Mouse (Mus musculus): ENCODE results near the gene Rab1b. TPM values are rescaled to one million over a fixed set of nuclear protein-coding genes. Genes with fewer than 3 reads are reported as not detected.
"Not testable (repeated sequence)": the region's sequence is repeated elsewhere in the genome, so short reads cannot be mapped to it uniquely, and the experiment has no call there.

Gene Rab1b
- 220 TPM in 2 replicates for polyA plus RNA-seq (2015; fragmentation: Nextera tagmentation; extraction: Ambion mirVana)

DNA sequence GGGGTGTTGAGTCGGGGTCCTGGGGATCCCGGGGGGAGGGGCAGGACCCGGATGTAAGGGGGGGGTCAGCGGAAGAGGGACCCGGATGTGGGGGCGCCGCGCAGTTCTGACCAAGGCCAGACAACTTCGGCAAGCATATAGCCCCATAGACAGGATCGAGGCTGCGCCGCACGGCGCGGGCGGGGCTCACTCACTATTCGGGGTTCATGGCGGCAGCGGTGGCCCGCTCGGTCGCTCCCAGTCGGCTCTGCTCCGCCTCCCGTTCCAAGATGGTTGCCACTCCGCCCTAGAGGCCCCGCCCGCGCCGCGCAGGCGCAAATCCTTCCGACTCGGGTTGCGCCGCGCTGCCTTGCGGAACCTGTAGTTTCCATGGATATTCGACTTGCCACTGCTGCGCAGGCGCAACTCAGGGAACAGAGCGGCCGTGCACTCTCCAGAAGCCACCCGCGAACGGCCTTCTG, at the start of gene Rab1b:
Rab1b (minus strand) TSS at position 342 of the 461 bp plus-strand sequence.
- Histone ChIP-seq H3K4me2 (peak within 1 kb of the TSS; percentile 97), H3K27ac (replicated peaks) (peak within 1 kb of the TSS; percentile 94), H3K4me3 (peak within 1 kb of the TSS; percentile 88), H3K9ac (peak within 1 kb of the TSS; percentile 95), H3K4me1 (peaks cover 25% of the 10 kb centered on the region), H3K9me3 (no peaks in the 10 kb centered on the region), H3K36me3 (peaks cover 67% of the 10 kb centered on the region), H3K27me3 (replicated peaks) (no peaks in the 10 kb centered on the region)
- under 1% methylated on average over 46 of the region's 46 CpGs for WGBS
- peak; percentile 83 for ATAC-seq (ENCODE audit: extremely low read depth, insufficient number of reproducible peaks, low FRiP score, low TSS enrichment)

DNA sequence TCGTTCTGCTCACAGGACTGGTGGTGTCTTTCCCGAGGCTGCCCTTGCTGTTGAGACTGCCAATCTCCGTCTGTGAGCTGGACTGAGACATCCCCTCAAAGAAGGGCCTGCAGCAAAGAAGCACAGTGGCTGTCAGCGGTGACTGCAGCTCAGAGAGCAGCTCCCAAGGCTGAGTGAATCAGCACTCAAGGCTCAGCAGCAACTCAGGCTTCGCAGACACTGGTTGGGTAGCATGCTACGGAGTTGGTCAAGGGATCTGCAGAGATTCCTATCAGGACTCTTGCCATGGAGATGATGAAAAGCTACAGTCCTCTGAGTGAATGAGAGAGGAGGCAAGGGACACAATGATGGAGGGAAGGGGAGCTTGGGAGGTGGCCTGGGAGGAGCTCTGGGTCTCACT, 45.4 kb upstream of the Rab1b start:
- Histone ChIP-seq H3K27ac (replicated peaks) (no peak overlapping the region), H3K36me3 (peaks cover 58% of the 10 kb centered on the region), H3K4me2 (no peak overlapping the region), H3K27me3 (replicated peaks) (no peaks in the 10 kb centered on the region), H3K4me3 (no peak overlapping the region), H3K4me1 (no peaks in the 10 kb centered on the region), H3K9me3 (no peaks in the 10 kb centered on the region), H3K9ac (no peak overlapping the region)
- WGBS: 82% methylated on average over 6 of the region's 6 CpGs
- ATAC-seq (ENCODE audit: extremely low read depth, insufficient number of reproducible peaks, low FRiP score, low TSS enrichment): no peak

DNA sequence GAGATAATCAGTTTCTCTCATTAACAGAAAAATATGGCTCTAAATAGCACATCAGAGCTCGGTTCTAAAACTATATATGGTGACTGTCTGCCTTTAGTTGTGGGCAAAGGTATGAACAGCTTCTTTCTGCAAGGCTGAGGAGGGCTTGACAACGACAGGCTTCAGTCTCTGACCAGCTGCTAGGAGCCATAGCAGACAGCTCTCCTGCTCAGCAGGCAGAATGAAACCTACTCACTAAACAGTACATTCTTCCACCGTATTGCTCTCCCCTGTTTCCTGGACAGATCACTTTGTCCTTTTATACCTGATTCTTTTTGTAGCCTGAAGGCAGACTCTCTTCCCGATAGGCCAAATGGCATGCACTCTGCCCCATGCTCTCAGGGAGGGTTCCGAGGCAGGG, 44.9 kb upstream of the Rab1b start:
- ATAC-seq (ENCODE audit: extremely low read depth, insufficient number of reproducible peaks, low FRiP score, low TSS enrichment): no peak

GRCm38 (mm10) chr19:5151331-5151730, 44.5 kb upstream of the Rab1b start:
- H3K4me2 ChIP-seq: no peak overlapping the region
- no peak for ATAC-seq (ENCODE audit: extremely low read depth, insufficient number of reproducible peaks, low FRiP score, low TSS enrichment)
- no peak overlapping the region for H3K27ac ChIP-seq (replicated peaks)
- no peak overlapping the region for H3K9ac ChIP-seq
- H3K4me1 ChIP-seq: no peaks in the 10 kb centered on the region
- H3K4me3 ChIP-seq: no peak overlapping the region
- H3K27me3 ChIP-seq (replicated peaks): no peaks in the 10 kb centered on the region
- WGBS: 42% methylated on average over 3 of the region's 3 CpGs
- no peaks in the 10 kb centered on the region for H3K9me3 ChIP-seq
- H3K36me3 ChIP-seq: peaks cover 66% of the 10 kb centered on the region

More for the DNA sequence above, 44.9 kb upstream of the Rab1b start:
- H3K27ac ChIP-seq (replicated peaks): no peak overlapping the region
- no peaks in the 10 kb centered on the region for H3K27me3 ChIP-seq (replicated peaks)
- no peaks in the 10 kb centered on the region for H3K4me1 ChIP-seq
- H3K4me3 ChIP-seq: no peak overlapping the region
- 88% methylated on average over 5 of the region's 5 CpGs for WGBS
- no peaks in the 10 kb centered on the region for H3K9me3 ChIP-seq
- H3K4me2 ChIP-seq: no peak overlapping the region
- H3K9ac ChIP-seq: no peak overlapping the region
- H3K36me3 ChIP-seq: peaks cover 62% of the 10 kb centered on the region

GRCm38 (mm10) chr19:5150358-5150757, 43.5 kb upstream of the Rab1b start:
- no peaks in the 10 kb centered on the region for H3K27me3 ChIP-seq (replicated peaks)
- no peak overlapping the region for H3K4me3 ChIP-seq
- peaks cover 66% of the 10 kb centered on the region for H3K36me3 ChIP-seq
- no peak overlapping the region for H3K4me2 ChIP-seq
- no peak for ATAC-seq (ENCODE audit: extremely low read depth, insufficient number of reproducible peaks, low FRiP score, low TSS enrichment)
- H3K9ac ChIP-seq: no peak overlapping the region
- H3K27ac ChIP-seq (replicated peaks): no peak overlapping the region
- WGBS: 89% methylated on average over 6 of the region's 6 CpGs
- no peaks in the 10 kb centered on the region for H3K9me3 ChIP-seq
- H3K4me1 ChIP-seq: no peaks in the 10 kb centered on the region

GRCm38 (mm10) chr19:5149041-5149440, 42.2 kb upstream of the Rab1b start:
- not testable (repeated sequence) for H3K4me3 ChIP-seq; H3K4me1 ChIP-seq; H3K9me3 ChIP-seq; ATAC-seq (ENCODE audit: extremely low read depth, insufficient number of reproducible peaks, low FRiP score, low TSS enrichment); H3K4me2 ChIP-seq; H3K9ac ChIP-seq; H3K27me3 ChIP-seq (replicated peaks); H3K27ac ChIP-seq (replicated peaks)
- WGBS: 77% methylated on average over 4 of the region's 6 CpGs
- peaks cover 69% of the 10 kb centered on the region for H3K36me3 ChIP-seq

DNA sequence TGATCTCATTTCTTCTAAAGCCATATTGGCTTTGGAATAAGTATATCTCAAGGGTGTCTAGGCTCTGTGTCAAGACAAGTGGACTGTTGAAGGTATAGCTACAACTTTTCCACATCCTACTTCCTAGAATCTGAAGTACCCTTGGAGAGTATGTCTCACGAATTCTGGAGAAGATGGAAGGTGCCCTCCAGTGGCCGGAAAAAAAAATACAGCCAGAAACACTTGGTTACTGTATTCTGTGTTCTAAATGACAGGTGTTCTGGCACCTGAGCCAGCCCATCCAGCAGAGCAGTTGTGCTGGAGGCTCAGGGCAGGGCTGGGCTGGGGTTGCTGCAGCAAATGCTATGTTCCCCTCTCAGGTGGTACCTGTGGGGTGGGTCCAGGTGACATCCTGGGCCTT, 32.8 kb upstream of the Rab1b start:
- Histone ChIP-seq H3K4me3 (no peak overlapping the region), H3K27ac (replicated peaks) (no peak overlapping the region), H3K27me3 (replicated peaks) (no peaks in the 10 kb centered on the region), H3K9ac (no peak overlapping the region), H3K36me3 (peaks cover 83% of the 10 kb centered on the region), H3K9me3 (no peaks in the 10 kb centered on the region), H3K4me1 (no peaks in the 10 kb centered on the region), H3K4me2 (no peak overlapping the region)
- no peak for ATAC-seq (ENCODE audit: extremely low read depth, insufficient number of reproducible peaks, low FRiP score, low TSS enrichment)
- 4% methylated on average over 2 of the region's 2 CpGs for WGBS

DNA sequence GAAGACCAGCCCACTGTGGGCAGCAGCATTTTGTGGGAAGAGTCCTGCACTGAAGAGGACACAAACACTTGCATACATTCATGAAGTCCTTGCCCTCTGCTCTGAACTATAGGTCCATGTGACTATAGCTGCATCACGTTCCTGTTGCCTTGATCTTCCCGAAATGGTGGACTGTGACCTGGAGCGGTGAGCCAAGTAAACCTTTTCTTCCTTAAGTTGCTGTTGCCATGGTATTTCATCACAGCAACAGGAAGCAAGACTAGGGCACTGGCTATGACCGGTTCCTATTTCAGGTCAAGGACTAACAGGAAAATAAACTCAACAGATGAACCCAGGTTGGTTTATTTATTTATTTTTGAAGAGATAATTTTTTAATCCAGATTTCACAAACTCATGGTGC, 24.4 kb upstream of the Rab1b start:
- H3K27ac ChIP-seq (replicated peaks): no peak overlapping the region
- 73% methylated on average over 4 of the region's 4 CpGs for WGBS
- H3K4me2 ChIP-seq: no peak overlapping the region
- H3K9me3 ChIP-seq: no peaks in the 10 kb centered on the region
- peaks cover 9% of the 10 kb centered on the region for H3K27me3 ChIP-seq (replicated peaks)
- ATAC-seq (ENCODE audit: extremely low read depth, insufficient number of reproducible peaks, low FRiP score, low TSS enrichment): no peak
- H3K4me3 ChIP-seq: no peak overlapping the region
- no peak overlapping the region for H3K9ac ChIP-seq
- H3K4me1 ChIP-seq: peaks cover 4% of the 10 kb centered on the region; the same call in 1 of the 2 replicates
- H3K36me3 ChIP-seq: peaks cover 34% of the 10 kb centered on the region

GRCm38 (mm10) chr19:5129770-5130169, 22.9 kb upstream of the Rab1b start:
- peaks cover 20% of the 10 kb centered on the region for H3K36me3 ChIP-seq
- peaks cover 9% of the 10 kb centered on the region for H3K27me3 ChIP-seq (replicated peaks)
- H3K9ac ChIP-seq: no peak overlapping the region
- no peak for ATAC-seq (ENCODE audit: extremely low read depth, insufficient number of reproducible peaks, low FRiP score, low TSS enrichment)
- H3K4me1 ChIP-seq: peaks cover 4% of the 10 kb centered on the region; the same call in 1 of the 2 replicates
- no peak overlapping the region for H3K4me2 ChIP-seq
- WGBS: 38% methylated on average over 1 of the region's 1 CpGs
- H3K27ac ChIP-seq (replicated peaks): no peak overlapping the region
- H3K4me3 ChIP-seq: no peak overlapping the region
- no peaks in the 10 kb centered on the region for H3K9me3 ChIP-seq

DNA sequence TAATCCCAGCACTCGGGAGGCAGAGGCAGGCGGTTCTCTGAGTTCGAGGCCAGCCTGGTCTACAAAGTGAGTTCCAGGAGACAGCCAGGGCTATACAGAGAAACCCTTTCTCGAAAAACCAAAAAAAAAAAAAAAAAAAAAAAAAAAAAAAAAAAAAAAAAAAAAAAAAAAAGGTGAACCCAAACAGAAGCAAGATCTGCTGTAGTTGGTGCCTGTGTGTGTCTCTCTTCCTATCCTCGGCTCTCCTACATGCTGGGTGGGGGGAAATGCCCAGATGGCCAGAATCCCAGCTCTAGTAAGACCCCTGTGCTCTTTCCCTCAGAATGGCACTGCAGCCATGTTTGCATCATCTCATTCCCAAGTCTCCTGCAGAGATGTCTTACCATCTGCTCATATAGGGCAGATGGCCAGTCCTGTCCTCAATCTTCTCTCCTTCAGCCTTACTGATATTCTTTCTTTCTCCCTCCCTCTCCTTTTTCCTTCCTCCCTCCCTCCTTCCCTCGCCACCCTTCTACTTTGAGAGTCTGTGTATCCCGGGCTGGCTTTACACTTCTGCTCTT, 17.3 kb upstream of the Rab1b start:
- Histone ChIP-seq H3K27me3 (replicated peaks) (peaks cover 18% of the 10 kb centered on the region), H3K4me2 (no peak overlapping the region), H3K9ac (no peak overlapping the region), H3K27ac (replicated peaks) (no peak overlapping the region), H3K4me3 (no peak overlapping the region), H3K9me3 (no peaks in the 10 kb centered on the region), H3K36me3 (no peaks in the 10 kb centered on the region), H3K4me1 (peaks cover 11% of the 10 kb centered on the region; the same call in 1 of the 2 replicates)
- no peak for ATAC-seq (ENCODE audit: extremely low read depth, insufficient number of reproducible peaks, low FRiP score, low TSS enrichment)
- WGBS: 66% methylated on average over 6 of the region's 7 CpGs

DNA sequence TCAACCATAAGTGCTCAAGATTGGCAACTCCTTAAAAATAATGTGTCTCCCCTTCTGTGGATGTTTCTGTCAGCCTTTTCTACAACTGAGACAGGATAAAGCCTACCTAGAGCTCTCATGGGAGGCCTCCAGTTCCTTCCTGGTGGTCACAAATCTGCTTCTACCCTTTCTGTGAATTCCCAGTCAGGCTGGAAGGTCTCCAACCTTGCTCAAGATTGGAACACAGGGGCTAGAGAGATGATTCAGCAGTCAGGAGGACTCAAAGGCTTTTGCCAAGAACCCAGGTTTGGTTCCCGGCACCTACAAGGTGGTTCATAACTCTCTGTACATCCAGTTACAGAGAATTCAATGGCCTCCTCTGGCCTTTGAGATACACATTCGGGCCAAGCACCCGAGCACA, 16.4 kb upstream of the Rab1b start:
- peaks cover 15% of the 10 kb centered on the region for H3K27me3 ChIP-seq (replicated peaks)
- no peaks in the 10 kb centered on the region for H3K9me3 ChIP-seq
- H3K4me3 ChIP-seq: no peak overlapping the region
- WGBS: 76% methylated on average over 3 of the region's 3 CpGs
- no peaks in the 10 kb centered on the region for H3K36me3 ChIP-seq
- no peak overlapping the region for H3K4me2 ChIP-seq
- peaks cover 18% of the 10 kb centered on the region for H3K4me1 ChIP-seq
- no peak overlapping the region for H3K27ac ChIP-seq (replicated peaks)
- no peak for ATAC-seq (ENCODE audit: extremely low read depth, insufficient number of reproducible peaks, low FRiP score, low TSS enrichment)
- no peak overlapping the region for H3K9ac ChIP-seq

- ATAC-seq (ENCODE audit: extremely low read depth, insufficient number of reproducible peaks, low FRiP score, low TSS enrichment): no peak
- 33% methylated on average over 10 of the region's 10 CpGs for WGBS
- 0 out of 2 replicates have a peak overlapping the region, but pooled peaks have one; percentile 3 for H3K9ac ChIP-seq
- no peak overlapping the region for H3K27ac ChIP-seq (replicated peaks)
- H3K27me3 ChIP-seq (replicated peaks): peaks cover 13% of the 10 kb centered on the region; the same call in 1 of the 2 replicates
- no peak overlapping the region for H3K4me2 ChIP-seq
- H3K9me3 ChIP-seq: no peaks in the 10 kb centered on the region
- H3K4me3 ChIP-seq: no peak overlapping the region
- no peaks in the 10 kb centered on the region for H3K36me3 ChIP-seq
- peaks cover 18% of the 10 kb centered on the region for H3K4me1 ChIP-seq
Measured at GRCm38 (mm10) chr19:5122492-5122891, 15.6 kb upstream of the Rab1b start.
